Mouse (Mus musculus) hindbrain, embryonic 14.5 days (tissue): Measurements from ENCODE around the gene Cul9. TPM values are rescaled to one million over a fixed set of nuclear protein-coding genes. Genes with fewer than 3 reads are reported as not detected.
"Not testable (repeated sequence)": the region's sequence is repeated elsewhere in the genome, so short reads cannot be mapped to it uniquely, and the experiment has no call there.

Experiments
- ATAC-seq: fragments of 200-750 bp; cut with Nextera tagmentation; 2 replicates; pipeline ENCODE4 v1.8.0; 2017; ENCODE audit warnings: moderate number of reproducible peaks, mild to moderate bottlenecking, moderate TSS enrichment, moderate library complexity; ENCODE audit not compliant: low FRiP score
- DNase-seq: peaks from one replicate; pipeline ENCODE4 v3.0.0-alpha.2; 2015; ENCODE audit warnings: low spot score
- H3K27ac ChIP-seq: fragments of 300-500 bp; sonication (generic); 2 replicates; pipeline ENCODE4 v1.5.1; 2014; ENCODE audit warnings: mild to moderate bottlenecking, moderate library complexity
- H3K27me3 ChIP-seq: fragments of 300-500 bp; sonication (generic); 2 replicates; pipeline ENCODE4 v1.6.1; 2014; ENCODE audit warnings: mild to moderate bottlenecking, low read length, mixed read lengths; ENCODE audit not compliant: control insufficient read depth, insufficient read depth
- H3K36me3 ChIP-seq: fragments of 300-500 bp; sonication (generic); replicated peaks from 2 replicates; pipeline ENCODE4 v1.6.1; 2014; ENCODE audit not compliant: control insufficient read depth, insufficient read depth
- H3K4me1 ChIP-seq: fragments of 300-500 bp; sonication (generic); replicated peaks from 2 replicates; pipeline ENCODE4 v1.6.1; 2014; ENCODE audit warnings: antibody characterized with exemption, low read length, mixed read lengths; ENCODE audit not compliant: control insufficient read depth, insufficient read depth
- H3K4me2 ChIP-seq: fragments of 300-500 bp; sonication (generic); replicated peaks from 2 replicates; pipeline ENCODE4 v1.6.1; 2014; ENCODE audit warnings: mild to moderate bottlenecking, moderate library complexity
- H3K4me3 ChIP-seq: fragments of 300-500 bp; sonication (generic); replicated peaks from 2 replicates; pipeline ENCODE4 v1.5.1; 2014; ENCODE audit warnings: mild to moderate bottlenecking, low read length
- H3K9ac ChIP-seq: fragments of 300-500 bp; sonication (generic); 2 replicates; pipeline ENCODE4 v1.6.1; 2014
- H3K9me3 ChIP-seq: fragments of 300-500 bp; sonication (generic); 2 replicates; pipeline ENCODE4 v1.6.1; 2016; ENCODE audit warnings: low read length; ENCODE audit not compliant: control insufficient read depth
- WGBS: fragments of 180-500 bp; shearing (Covaris S2); extraction: QIAGEN DNeasy Blood & Tissue Kit; methylation state at CpG from one replicate; pipeline ENCODE4 v1.1.7; 2014; 5-methylcytosine and 5-hydroxymethylcytosine counted together
- polyA plus RNA-seq: library from polyadenylated mRNA; unstranded; fragments of >200 nt; fragmentation: Nextera tagmentation; extraction: Ambion mirVana; gene quantifications from 2 replicates; pipeline ENCODE4 v1.2.1, GENCODE M21; 2014

Cul9 gene
- polyA plus RNA-seq, 1 experiment from 2014 or later = 14.7 TPM

GRCm38 (mm10) chr17:46586327-46586726, 40.1 kb upstream of the Cul9 start:
- H3K4me2 ChIP-seq = no peak overlapping the region
- H3K4me3 ChIP-seq = no peak overlapping the region
- H3K36me3 ChIP-seq = peaks cover 82% of the 10 kb centered on the region
- no peak for DNase-seq
- whole genome bisulfite sequencing = 93% methylated on average over 8 of the region's 8 CpGs
- H3K4me1 ChIP-seq = no peaks in the 10 kb centered on the region
- no peaks in the 10 kb centered on the region for H3K9me3 ChIP-seq
- H3K9ac ChIP-seq = no peak overlapping the region
- H3K27me3 ChIP-seq = no peaks in the 10 kb centered on the region
- no peak for ATAC-seq
- no peak overlapping the region for H3K27ac ChIP-seq

DNA sequence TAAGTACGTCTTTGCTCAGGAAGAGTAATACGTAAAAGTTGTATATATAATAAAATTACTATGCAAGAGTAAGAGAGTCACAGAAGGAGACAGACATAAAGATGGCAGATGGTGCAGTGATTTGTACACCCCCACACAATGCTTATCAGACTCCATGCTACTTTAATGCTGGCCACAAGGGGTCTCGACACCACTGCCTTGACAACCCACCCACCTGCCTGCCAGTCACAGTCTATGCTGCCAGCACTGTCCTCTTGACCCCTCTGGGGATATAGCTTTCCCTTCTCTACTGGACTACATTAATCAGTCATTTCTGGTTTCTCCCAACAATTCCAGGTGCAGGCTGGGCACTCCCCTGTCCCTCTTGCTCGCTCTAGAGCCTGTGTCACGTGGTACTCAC, 32.5 kb upstream of the Cul9 start:
- DNase-seq = no peak
- Histone ChIP-seq H3K4me3 (no peak overlapping the region), H3K4me2 (no peak overlapping the region), H3K27me3 (no peaks in the 10 kb centered on the region), H3K36me3 (peaks cover 83% of the 10 kb centered on the region), H3K9ac (no peak overlapping the region), H3K4me1 (no peaks in the 10 kb centered on the region), H3K9me3 (no peaks in the 10 kb centered on the region), H3K27ac (no peak overlapping the region)
- no peak for ATAC-seq
- 84% methylated on average over 5 of the region's 5 CpGs for WGBS

DNA sequence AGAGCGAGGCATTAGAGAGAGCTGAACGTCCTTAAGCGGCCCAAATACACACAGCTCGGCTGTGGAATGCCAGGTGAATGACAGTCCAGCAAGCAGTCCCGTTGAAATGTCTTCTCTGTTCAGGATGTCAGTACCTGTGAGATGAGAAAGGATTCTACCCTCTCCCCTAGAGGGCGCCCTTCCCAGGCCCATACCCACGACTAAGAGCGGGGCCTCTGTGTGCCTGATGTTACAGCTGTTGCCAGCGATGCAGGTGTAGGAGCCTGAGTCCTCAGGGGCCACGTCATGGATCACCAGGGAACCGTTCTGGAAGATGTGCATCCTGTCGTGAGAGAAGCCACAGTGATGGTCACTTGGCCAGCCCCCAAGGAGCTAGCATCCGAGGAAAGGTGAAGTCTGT, 29.9 kb upstream of the Cul9 start:
- no peak overlapping the region for H3K9ac ChIP-seq
- H3K27ac ChIP-seq = no peak overlapping the region
- no peak overlapping the region for H3K4me3 ChIP-seq
- no peak overlapping the region for H3K4me2 ChIP-seq
- DNase-seq = no peak
- H3K4me1 ChIP-seq = no peaks in the 10 kb centered on the region
- H3K9me3 ChIP-seq = no peaks in the 10 kb centered on the region
- WGBS = 90% methylated on average over 13 of the region's 13 CpGs
- ATAC-seq = no peak
- H3K36me3 ChIP-seq = peaks cover 91% of the 10 kb centered on the region
- H3K27me3 ChIP-seq = no peaks in the 10 kb centered on the region

DNA sequence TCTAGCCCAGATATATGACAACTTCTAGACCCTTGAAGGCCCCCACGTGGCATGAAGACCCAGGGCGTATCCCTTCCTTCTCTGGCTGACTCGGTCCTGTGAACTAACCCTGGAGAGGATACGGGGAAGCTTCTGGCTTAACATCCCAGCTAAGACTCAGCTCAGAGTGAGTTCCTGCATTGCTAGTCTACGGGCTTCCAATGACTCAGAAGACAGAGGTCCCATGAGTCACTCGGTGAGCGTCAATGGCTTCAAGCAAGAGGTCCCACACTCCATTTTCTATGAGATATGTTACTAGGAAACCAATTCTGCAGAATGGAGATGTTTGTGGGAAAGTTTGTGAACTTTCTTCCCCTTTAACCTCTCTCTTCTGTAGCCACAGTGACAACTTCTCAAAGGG, 28.3 kb upstream of the Cul9 start:
- H3K27ac ChIP-seq = no peak overlapping the region
- H3K9ac ChIP-seq = no peak overlapping the region
- H3K9me3 ChIP-seq = no peaks in the 10 kb centered on the region
- no peak for ATAC-seq
- H3K36me3 ChIP-seq = peaks cover 91% of the 10 kb centered on the region
- no peak overlapping the region for H3K4me3 ChIP-seq
- H3K27me3 ChIP-seq = no peaks in the 10 kb centered on the region
- no peak overlapping the region for H3K4me2 ChIP-seq
- WGBS = 95% methylated on average over 7 of the region's 7 CpGs
- no peak for DNase-seq
- H3K4me1 ChIP-seq = no peaks in the 10 kb centered on the region

DNA sequence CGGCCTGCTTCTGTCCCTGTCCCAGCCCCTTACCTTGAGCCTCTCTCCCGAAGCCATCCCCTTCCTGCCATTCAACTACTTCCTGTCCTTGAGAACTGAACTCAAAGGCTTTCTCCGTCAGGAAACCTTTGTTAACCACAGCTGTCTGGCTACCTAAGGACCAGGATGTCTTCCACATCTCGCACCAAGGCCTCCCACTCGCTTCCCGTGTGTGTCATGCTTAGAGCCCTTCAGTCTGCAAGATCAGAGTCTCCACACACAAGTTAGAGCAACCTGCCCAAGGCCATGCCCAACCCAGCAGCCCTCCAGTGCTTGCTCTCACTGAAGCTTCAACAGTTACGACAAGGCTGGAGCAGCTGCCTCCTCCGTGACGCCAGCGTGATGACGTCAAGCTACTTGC, 24.8 kb upstream of the Cul9 start:
- Histone ChIP-seq H3K36me3 (peaks cover 94% of the 10 kb centered on the region), H3K9me3 (no peaks in the 10 kb centered on the region), H3K27me3 (no peaks in the 10 kb centered on the region), H3K4me3 (no peak overlapping the region), H3K4me1 (no peaks in the 10 kb centered on the region), H3K9ac (no peak overlapping the region), H3K4me2 (no peak overlapping the region), H3K27ac (no peak overlapping the region)
- no peak for DNase-seq
- 90% methylated on average over 11 of the region's 11 CpGs for WGBS
- no peak for ATAC-seq

GRCm38 (mm10) chr17:46559146-46559545, 13.0 kb upstream of the Cul9 start:
- WGBS = 94% methylated on average over 6 of the region's 6 CpGs
- Histone ChIP-seq H3K9me3 (no peaks in the 10 kb centered on the region), H3K27me3 (no peaks in the 10 kb centered on the region), H3K4me3 (no peak overlapping the region), H3K4me1 (peaks cover 8% of the 10 kb centered on the region), H3K4me2 (no peak overlapping the region), H3K9ac (no peak overlapping the region), H3K27ac (no peak overlapping the region), H3K36me3 (peaks cover 10% of the 10 kb centered on the region)
- ATAC-seq (no peak), DNase-seq (no peak)

- Histone ChIP-seq H3K36me3 (0 out of 2 replicates have a peak, but pooled peaks cover under 1% of the 10 kb centered on the region), H3K27me3 (no peaks in the 10 kb centered on the region), H3K4me1 (peaks cover 18% of the 10 kb centered on the region), H3K9me3 (no peaks in the 10 kb centered on the region), H3K4me3 (no peak overlapping the region), H3K4me2 (no peak overlapping the region), H3K9ac (no peak overlapping the region), H3K27ac (no peak overlapping the region)
- WGBS = 95% methylated on average over 5 of the region's 5 CpGs
- DNase-seq = no peak
- ATAC-seq = no peak
Measured at GRCm38 (mm10) chr17:46558151-46558550, 12.0 kb upstream of the Cul9 start.

DNA sequence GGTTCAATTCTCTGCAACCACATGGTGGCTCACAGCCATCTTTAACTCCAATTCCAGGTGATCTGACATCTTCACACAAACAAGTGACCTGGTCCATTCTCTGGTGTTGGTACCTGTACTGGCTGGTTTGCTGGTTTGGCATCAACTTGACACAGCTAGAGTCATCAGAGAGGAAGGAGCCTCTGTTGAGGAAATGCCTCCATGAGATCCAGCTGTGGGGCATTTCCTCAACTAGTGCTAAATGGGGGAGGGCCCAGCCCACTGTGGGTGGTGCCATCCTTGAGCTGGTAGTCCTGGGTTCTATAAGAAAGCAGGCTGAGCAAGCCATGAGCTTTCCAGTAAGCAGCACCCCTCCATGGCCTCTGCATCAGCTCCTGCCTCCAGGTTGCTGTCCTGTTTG, 11.1 kb upstream of the Cul9 start:
- not testable (repeated sequence) for H3K4me2 ChIP-seq

GRCm38 (mm10) chr17:46556584-46556945, 10.4 kb upstream of the Cul9 start:
- Histone ChIP-seq H3K9ac (peak overlapping the region; percentile 50), H3K9me3 (no peaks in the 10 kb centered on the region), H3K4me1 (peaks cover 29% of the 10 kb centered on the region), H3K4me3 (peak overlapping the region; percentile 99), H3K27ac (peak overlapping the region; percentile 84), H3K4me2 (peak overlapping the region; percentile 64), H3K27me3 (no peaks in the 10 kb centered on the region), H3K36me3 (peaks cover 10% of the 10 kb centered on the region)
- under 1% methylated on average over 11 of the region's 11 CpGs for WGBS
- ATAC-seq = peak; percentile 12
- peak; percentile 27 for DNase-seq

More for the DNA sequence above, 11.1 kb upstream of the Cul9 start:
- H3K9ac ChIP-seq, H3K9me3 ChIP-seq, H3K27me3 ChIP-seq, H3K27ac ChIP-seq, DNase-seq, ATAC-seq, H3K4me3 ChIP-seq, H3K36me3 ChIP-seq: not testable (repeated sequence)
- peaks cover 26% of the 10 kb centered on the region for H3K4me1 ChIP-seq
